Mouse (Mus musculus) ES-Bruce4 (cell line): Measurements from ENCODE around the gene Slc24a5.

Experiments used
- CTCF ChIP-seq: IDR thresholded peaks from one replicate; pipeline ENCODE4 v1.8.1; 2011; ENCODE audit warnings: low read depth, low read length
- POLR2A ChIP-seq: IDR thresholded peaks from one replicate; pipeline ENCODE4 v1.8.1; 2011; ENCODE audit warnings: low read length; ENCODE audit not compliant: insufficient read depth

DNA sequence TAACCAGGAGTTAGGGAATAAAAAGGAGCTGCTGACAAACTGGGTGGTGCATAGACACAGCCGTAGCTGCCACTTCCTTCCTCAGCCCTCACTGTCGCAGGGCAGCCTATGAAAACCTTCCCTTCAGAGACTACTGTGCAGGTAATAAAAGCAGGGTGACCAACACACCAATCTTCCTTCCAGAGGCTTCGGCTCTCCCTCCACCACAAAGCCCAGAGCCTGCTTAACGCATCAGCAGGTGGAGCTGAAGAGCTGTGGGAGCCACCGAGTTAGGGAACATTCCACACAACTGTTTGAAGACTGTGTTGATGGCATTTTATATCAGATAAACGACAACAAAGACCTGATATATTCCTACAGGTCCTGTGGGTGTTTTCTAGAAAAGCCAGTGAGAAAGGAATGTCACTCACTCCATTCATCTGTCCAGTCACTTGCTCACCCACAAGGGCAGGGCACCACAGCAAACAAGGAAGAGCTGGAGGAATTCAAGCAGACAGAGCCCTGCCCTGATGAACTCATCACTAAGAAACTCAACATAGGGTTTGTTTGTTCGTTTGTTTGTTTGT is 10.6 kb upstream of the Slc24a5 start:
- TF ChIP-seq POLR2A (no peak), CTCF (peak; percentile 15)
